Mouse (Mus musculus): ENCODE results near the gene Gmds.

DNA sequence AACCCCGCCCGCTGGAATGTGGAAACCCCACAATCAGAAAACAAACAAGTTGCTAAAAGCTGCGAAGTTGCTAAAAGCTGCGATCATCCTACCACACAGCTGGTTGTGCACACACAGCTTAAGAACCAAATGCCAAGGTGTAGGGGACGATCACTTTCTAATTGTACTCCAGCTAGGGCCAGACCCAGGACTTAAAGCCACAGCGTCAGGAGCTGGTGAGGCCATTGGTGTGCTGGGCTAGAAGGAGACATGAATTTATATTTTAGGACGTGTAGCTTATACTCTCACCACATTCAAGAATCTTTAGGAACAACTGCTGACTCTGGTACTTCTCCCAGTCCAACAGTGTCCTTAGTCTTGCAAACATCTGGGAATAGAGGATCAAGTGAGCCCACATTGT, 534.0 kb downstream of the Gmds start:
- TF ChIP-seq CTCF (IDR thresholded peaks at IDR 0.05; ENCODE audit: low read depth, low read length) (no peak), EP300 (IDR thresholded peaks at IDR 0.05; ENCODE audit: insufficient read depth, low read depth, low read length) (no peak), POLR2A (IDR thresholded peaks at IDR 0.05; ENCODE audit: insufficient read depth, low read length) (no peak)

Measured in ES-Bruce4 (cell line).